Mouse (Mus musculus) layer of hippocampus, adult 2 months (tissue): ENCODE data around the gene Vps35. TPM values are rescaled to one million over a fixed set of nuclear protein-coding genes. Genes with fewer than 3 reads are reported as not detected.

Experiments
- DNase-seq, 2 experiments: peaks; one replicate each; pipeline ENCODE4 v3.0.0; 2022; ENCODE audit warnings: low spot score in 2 of 2
- H3K27ac ChIP-seq: fragments of 200-600 bp; 2 replicates; pipeline ENCODE4 v1.8.1; 2022
- H3K4me3 ChIP-seq: fragments of 200-600 bp; 2 replicates; pipeline ENCODE4 v1.8.1; 2022; ENCODE audit warnings: mild to moderate bottlenecking
- CTCF ChIP-seq: fragments of 200-600 bp; conservative IDR thresholded peaks from 2 replicates; pipeline ENCODE4 v1.8.1; 2022; ENCODE audit warnings: antibody characterized with exemption, mild to moderate bottlenecking, moderate library complexity
- long read RNA-seq, 2 experiments: library from polyadenylated mRNA; stranded (forward); transcript quantifications; one replicate each; pipeline ENCODE4 v2.0.0; 2021; ENCODE audit warnings: borderline mapping rate in 2 of 2
- total RNA-seq, 2 experiments: library from RNA; stranded (reverse); gene quantifications; 2 replicates each; pipeline ENCODE4 v1.2.3; 2021

Vps35 gene
- 100 to 1,000 TPM; 127 TPM for total RNA-seq
- long read RNA-seq, experiment 1, transcript Vps35-201 (17 exons, 3,474 nt): major isoform, 147 of 166 reads
- long read RNA-seq, experiment 1, partial matches to known transcripts: 13 of 166 reads
- long read RNA-seq, experiment 1, other reads (novel, unspliced or antisense): 6 of 166 reads
- long read RNA-seq, experiment 2, transcript Vps35-201 (17 exons, 3,474 nt): major isoform, 206 of 228 reads
- long read RNA-seq, experiment 2, partial matches to known transcripts: 17 of 228 reads
- long read RNA-seq, experiment 2, other reads (novel, unspliced or antisense): 5 of 228 reads

GRCm38 (mm10) chr8:85299434-85300077 lies at the start of gene Vps35, which contains the start of gene Orc6:
Gene Vps35 (minus strand): TSS chr8:85299802.
Gene Orc6 (plus strand): TSS chr8:85299632.
- Histone ChIP-seq H3K4me3 (peak within 1 kb of the TSS; percentile 92), H3K27ac (peak within 1 kb of the TSS; percentile 99)
- peak; percentile 93 to 95 for DNase-seq
- no peak for TF ChIP-seq CTCF

GRCm38 (mm10) chr8:85339871-85340573 lies 40.4 kb upstream of the Vps35 start:
- DNase-seq: no peak
- TF ChIP-seq CTCF: no peak
- no peak overlapping the region for H3K4me3 ChIP-seq
- no peak overlapping the region for H3K27ac ChIP-seq

- no peak for TF ChIP-seq CTCF
- no peak overlapping the region for H3K4me3 ChIP-seq
- no peak overlapping the region for H3K27ac ChIP-seq
- no peak for DNase-seq
These were observed 38.1 kb upstream of the Vps35 start for GRCm38 (mm10) chr8:85337681-85338080.

- Histone ChIP-seq H3K4me3 (no peak overlapping the region), H3K27ac (no peak overlapping the region)
- TF ChIP-seq CTCF: no peak
- no peak for DNase-seq
These were observed 36.8 kb upstream of the Vps35 start for GRCm38 (mm10) chr8:85336211-85336933.

GRCm38 (mm10) chr8:85335105-85335504 lies 35.5 kb upstream of the Vps35 start:
- H3K27ac ChIP-seq: no peak overlapping the region
- no peak for DNase-seq
- H3K4me3 ChIP-seq: no peak overlapping the region
- TF ChIP-seq CTCF: no peak

GRCm38 (mm10) chr8:85329506-85329905 lies 29.9 kb upstream of the Vps35 start:
- DNase-seq: no peak
- no peak for TF ChIP-seq CTCF
- no peak overlapping the region for H3K27ac ChIP-seq
- H3K4me3 ChIP-seq: no peak overlapping the region

GRCm38 (mm10) chr8:85327036-85327435 lies 27.4 kb upstream of the Vps35 start:
- TF ChIP-seq CTCF: no peak
- no peak overlapping the region for H3K4me3 ChIP-seq

GRCm38 (mm10) chr8:85323084-85323483 lies 23.5 kb upstream of the Vps35 start:
- Histone ChIP-seq H3K27ac (no peak overlapping the region), H3K4me3 (no peak overlapping the region)
- no peak for DNase-seq
- no peak for TF ChIP-seq CTCF

More at GRCm38 (mm10) chr8:85327036-85327435, 27.4 kb upstream of the Vps35 start:
- no peak overlapping the region for H3K27ac ChIP-seq
- no peak for DNase-seq

- H3K27ac ChIP-seq: no peak overlapping the region
- no peak overlapping the region for H3K4me3 ChIP-seq
- no peak for DNase-seq
- TF ChIP-seq CTCF: no peak
These were observed 22.4 kb upstream of the Vps35 start for GRCm38 (mm10) chr8:85321981-85322380.

GRCm38 (mm10) chr8:85318534-85318933 lies 18.9 kb upstream of the Vps35 start:
- TF ChIP-seq CTCF: no peak
- no peak for DNase-seq
- Histone ChIP-seq H3K27ac (no peak overlapping the region), H3K4me3 (no peak overlapping the region)

GRCm38 (mm10) chr8:85313036-85313435 lies 13.4 kb upstream of the Vps35 start:
- TF ChIP-seq CTCF: no peak
- no peak overlapping the region for H3K27ac ChIP-seq
- DNase-seq: no peak
- no peak overlapping the region for H3K4me3 ChIP-seq

GRCm38 (mm10) chr8:85311743-85312142 lies 12.1 kb upstream of the Vps35 start:
- TF ChIP-seq CTCF: peak; percentile 88
- DNase-seq: no peak
- no peak overlapping the region for H3K27ac ChIP-seq
- H3K4me3 ChIP-seq: no peak overlapping the region

- no peak for DNase-seq
- TF ChIP-seq CTCF: no peak
- Histone ChIP-seq H3K4me3 (no peak overlapping the region), H3K27ac (no peak overlapping the region)
These were observed 9.0 kb upstream of the Vps35 start for GRCm38 (mm10) chr8:85308564-85308963.
